Mouse (Mus musculus) bone marrow, adult 2 months (tissue): ENCODE results near the gene Pik3r1. TPM values are rescaled to one million over a fixed set of nuclear protein-coding genes. Genes with fewer than 3 reads are reported as not detected.

Experiments used
- H3K27ac ChIP-seq: fragments of 200-500 bp; 2 replicates; pipeline ENCODE4 v1.5.1; 2012; ENCODE audit warnings: low read depth, mild to moderate bottlenecking, control low read depth, inconsistent platforms, low read length; ENCODE audit not compliant: control insufficient read depth, poor library complexity, insufficient read depth
- H3K4me1 ChIP-seq: fragments of 200-500 bp; 2 replicates; pipeline ENCODE4 v1.6.1; 2011; ENCODE audit warnings: low read length; ENCODE audit not compliant: control insufficient read depth, insufficient read depth
- H3K4me3 ChIP-seq: fragments of 200-500 bp; replicated peaks from 2 replicates; pipeline ENCODE3; 2011; ENCODE audit warnings: mild to moderate bottlenecking, low read depth, low read length, control low read depth; ENCODE audit not compliant: control insufficient read depth
- CTCF ChIP-seq: fragments of 200-500 bp; IDR thresholded peaks from 2 replicates; pipeline ENCODE4 v1.5.1; 2011; ENCODE audit warnings: low read length, control low read depth; ENCODE audit not compliant: control insufficient read depth, insufficient read depth
- POLR2A ChIP-seq: fragments of 200-500 bp; IDR thresholded peaks from 2 replicates; pipeline ENCODE4 v1.6.1; 2011; ENCODE audit warnings: low read depth, mild to moderate bottlenecking, control low read depth, low read length, borderline replicate concordance; ENCODE audit not compliant: control insufficient read depth
- WGBS: fragments of 180-500 bp; shearing (Covaris S2); methylation state at CpG from one replicate; pipeline ENCODE4 v1.1.7; 2018; 5-methylcytosine and 5-hydroxymethylcytosine counted together
- polyA plus RNA-seq: library from polyadenylated mRNA; stranded (reverse); fragments of >200 nt; gene quantifications from 2 replicates; pipeline ENCODE4 v1.2.4, GENCODE M21; 2011; ENCODE audit warnings: low replicate concordance; ENCODE audit not compliant: missing spikeins, insufficient read depth, insufficient read length

Pik3r1 gene
- polyA plus RNA-seq, 1 experiment: 34.7 TPM

GRCm38 (mm10) chr13:101730351-101730750 lies 37.7 kb downstream of the Pik3r1 start:
- 48% methylated on average over 8 of the region's 8 CpGs for WGBS
- H3K4me3 ChIP-seq: no peak overlapping the region
- H3K27ac ChIP-seq: no peak overlapping the region
- TF ChIP-seq CTCF (no peak), POLR2A (no peak)
- peaks cover 3% of the 10 kb centered on the region; the same call in 1 of the 2 replicates for H3K4me1 ChIP-seq

GRCm38 (mm10) chr13:101729248-101730055 lies 38.6 kb downstream of the Pik3r1 start:
- TF ChIP-seq POLR2A (no peak), CTCF (no peak)
- 71% methylated on average over 4 of the region's 4 CpGs for WGBS

GRCm38 (mm10) chr13:101728816-101729215 lies 39.2 kb downstream of the Pik3r1 start:
- WGBS: 62% methylated on average over 7 of the region's 7 CpGs
- H3K27ac ChIP-seq: no peak overlapping the region
- H3K4me3 ChIP-seq: no peak overlapping the region
- TF ChIP-seq CTCF (peak; percentile 39; the same call in 1 of the 2 replicates), POLR2A (no peak)
- H3K4me1 ChIP-seq: peaks cover 3% of the 10 kb centered on the region; the same call in 1 of the 2 replicates

More at GRCm38 (mm10) chr13:101729248-101730055, 38.6 kb downstream of the Pik3r1 start:
- Histone ChIP-seq H3K4me1 (peaks cover 3% of the 10 kb centered on the region; the same call in 1 of the 2 replicates), H3K4me3 (no peak overlapping the region), H3K27ac (no peak overlapping the region)

DNA sequence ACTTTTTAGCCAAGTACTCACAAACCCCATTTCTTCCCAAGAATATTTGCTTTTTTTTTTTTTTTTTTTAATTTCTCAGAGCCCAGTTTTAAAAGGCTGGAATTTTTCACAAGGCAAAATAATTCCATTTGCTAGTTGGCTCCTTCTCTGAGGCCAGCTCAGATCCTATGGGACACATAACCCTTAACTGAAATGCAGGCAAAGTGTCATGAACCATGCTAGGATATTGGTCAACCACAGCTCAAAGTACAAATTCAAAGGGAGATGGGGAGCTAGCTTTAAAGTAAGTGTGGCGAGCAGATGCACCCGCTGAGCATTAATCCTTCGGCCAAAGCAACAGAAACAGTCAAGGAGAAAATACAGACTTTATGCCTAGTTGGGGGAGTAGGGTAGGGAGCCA lies 39.7 kb downstream of the Pik3r1 start:
- TF ChIP-seq CTCF: no peak
- TF ChIP-seq POLR2A: no peak
- Histone ChIP-seq H3K4me1 (peaks cover 3% of the 10 kb centered on the region; the same call in 1 of the 2 replicates), H3K27ac (no peak overlapping the region), H3K4me3 (no peak overlapping the region)
- 88% methylated on average over 3 of the region's 3 CpGs for WGBS

DNA sequence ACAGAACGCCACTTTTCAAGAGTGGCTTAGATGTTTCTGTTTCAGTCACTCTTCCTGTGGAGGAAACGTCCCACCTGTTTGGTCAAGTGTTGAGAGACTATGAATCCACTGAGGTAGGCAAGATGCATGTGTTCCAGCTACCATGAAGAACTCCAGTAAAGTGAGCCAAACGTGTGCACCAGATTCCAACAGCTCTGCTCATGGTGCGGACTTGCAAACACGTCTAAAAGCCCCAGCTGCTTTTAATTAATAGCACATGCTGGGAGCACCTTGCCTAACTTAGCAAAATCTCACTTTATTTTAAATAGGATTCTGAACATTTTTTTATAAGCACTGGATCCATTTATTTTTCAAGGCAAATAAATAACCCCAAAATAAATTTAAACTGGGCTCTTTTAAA lies 40.2 kb downstream of the Pik3r1 start:
- TF ChIP-seq POLR2A (no peak), CTCF (no peak)
- 77% methylated on average over 5 of the region's 5 CpGs for WGBS
- no peak overlapping the region for H3K27ac ChIP-seq
- peaks cover 2% of the 10 kb centered on the region; the same call in 1 of the 2 replicates for H3K4me1 ChIP-seq
- no peak overlapping the region for H3K4me3 ChIP-seq

- H3K4me3 ChIP-seq: no peak overlapping the region
- H3K27ac ChIP-seq: no peak overlapping the region
- TF ChIP-seq POLR2A: no peak
- TF ChIP-seq CTCF: no peak
- peaks cover 2% of the 10 kb centered on the region; the same call in 1 of the 2 replicates for H3K4me1 ChIP-seq
- 82% methylated on average over 3 of the region's 3 CpGs for WGBS
These were observed 41.1 kb downstream of the Pik3r1 start for GRCm38 (mm10) chr13:101726922-101727321.

DNA sequence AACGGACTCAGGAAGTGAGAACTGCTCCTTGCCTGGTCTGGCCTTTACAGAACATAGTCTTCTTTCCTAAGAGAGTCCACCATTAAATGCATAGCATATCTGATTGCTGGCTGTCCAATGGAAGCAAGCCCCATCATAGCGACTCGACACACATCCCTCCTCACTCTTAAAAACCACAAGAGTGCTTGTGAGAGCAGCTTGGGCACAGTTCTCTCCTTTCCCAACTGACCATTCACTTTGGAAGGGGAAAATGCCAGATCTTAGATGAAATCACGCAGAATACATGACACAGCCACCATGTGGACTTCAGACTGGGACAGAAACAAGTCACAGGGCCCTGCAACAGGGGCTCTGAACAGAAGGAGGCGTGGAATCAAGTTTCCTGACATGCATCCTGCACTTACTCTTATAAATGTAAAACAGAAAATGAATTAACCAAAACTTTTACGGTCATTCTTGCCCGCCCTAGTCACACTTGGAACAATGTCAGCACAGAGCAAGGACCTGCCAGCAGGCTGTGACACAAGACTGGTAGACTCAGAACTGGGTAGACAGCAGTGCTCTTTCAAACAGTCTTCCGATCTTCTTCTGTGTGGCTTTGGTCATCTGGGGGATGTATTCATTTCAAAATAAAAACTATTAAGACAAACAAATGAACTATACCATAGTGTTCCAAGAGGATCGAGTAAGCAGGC lies 46.0 kb downstream of the Pik3r1 start:
- TF ChIP-seq CTCF (no peak), POLR2A (no peak)
- Histone ChIP-seq H3K4me3 (no peak overlapping the region), H3K4me1 (no peaks in the 10 kb centered on the region), H3K27ac (no peak overlapping the region)
- WGBS: 68% methylated on average over 9 of the region's 9 CpGs

- no peaks in the 10 kb centered on the region for H3K4me1 ChIP-seq
- TF ChIP-seq CTCF (no peak), POLR2A (no peak)
- no peak overlapping the region for H3K27ac ChIP-seq
- WGBS: 52% methylated on average over 2 of the region's 2 CpGs
- H3K4me3 ChIP-seq: no peak overlapping the region
These were observed 46.9 kb downstream of the Pik3r1 start for GRCm38 (mm10) chr13:101721154-101721553.
